Comparison of ENCODE assay signal across 13 mouse cellular contexts in genomic region chr3:128222344-128222743, GRCm38 (mm10).
DNase-seq lines count a peak whose midpoint lies in the region; ATAC-seq lines count a peak whose summit lies in the region.
"Had no signal": no experiment of that assay in that cellular context is flagged by ENCODE, and none has a peak within 500 bp of the region (broad histone marks: within the 10 kb centered on the region; RNA-seq: fewer than 3 reads in every experiment).

No protein-coding gene starts in this region.

- H3K9ac ChIP-seq in embryonic facial prominence, embryonic 11.5 days (replicated peaks; ENCODE audit: low read length) = no peak overlapping the region

- no peaks in the 10 kb centered on the region for H3K4me1 ChIP-seq in embryonic facial prominence, embryonic 11.5 days (ENCODE audit: control insufficient read depth, insufficient read depth, low read length)

- H3K36me3 ChIP-seq in embryonic facial prominence, embryonic 11.5 days (replicated peaks; ENCODE audit: control insufficient read depth, insufficient read depth, low read depth, low read length) = no peaks in the 10 kb centered on the region

- 41% methylated on average over 12 of the region's 12 CpGs for WGBS in embryonic facial prominence, embryonic 11.5 days

- no peak overlapping the region for H3K4me2 ChIP-seq in embryonic facial prominence, embryonic 11.5 days (ENCODE audit: low read depth, low read length)

- no peak for ATAC-seq in embryonic facial prominence, embryonic 11.5 days (replicated peaks; ENCODE audit: insufficient number of reproducible peaks, low FRiP score, low TSS enrichment, low read depth)
- ATAC-seq: CD4-positive, CD25-positive, alpha-beta regulatory T cell, adult 4 months had no signal

- no peaks in the 10 kb centered on the region for H3K9me3 ChIP-seq in embryonic facial prominence, embryonic 11.5 days (replicated peaks; ENCODE audit: control insufficient read depth, low read length)

- H3K27me3 ChIP-seq in embryonic facial prominence, embryonic 11.5 days (ENCODE audit: control insufficient read depth, insufficient read depth, low read length) = no peaks in the 10 kb centered on the region

- no peak overlapping the region for H3K27ac ChIP-seq in embryonic facial prominence, embryonic 11.5 days (replicated peaks; ENCODE audit: low read depth, low read length)

- H3K4me3 ChIP-seq in embryonic facial prominence, embryonic 11.5 days (ENCODE audit: low read depth, low read length) = no peak overlapping the region

- peak; percentile 36 for DNase-seq in kidney, adult 9 months
- DNase-seq in kidney, postnatal 10 days = no peak
- DNase-seq in embryonic facial prominence, embryonic 11.5 days (ENCODE audit: low spot score) = peak; percentile 26
- DNase-seq in mesoderm, embryonic 11.5 days (ENCODE audit: low read depth, low spot score) = peak; percentile 44
- peak; percentile 71 for DNase-seq in retina, embryonic 14.5 days (ENCODE audit: low spot score)
- DNase-seq in urinary bladder, postnatal 14 days (ENCODE audit: low spot score) = no peak
- no peak for DNase-seq in frontal cortex, postnatal 14 days (ENCODE audit: low spot score in 2 of 2)
- DNase-seq in lung, postnatal 36 days = no peak
- DNase-seq: adrenal gland, postnatal 10 days; heart, postnatal 14 days; lung, adult 18-20 months; right cerebral cortex, adult 18-20 months had no signal

Comparison
In these comparisons a context has a peak if more than half of its experiments do, and no peak if none do; other contexts are left out.
1. DNase-seq: peak in kidney, adult 9 months (single experiment), embryonic facial prominence, embryonic 11.5 days (single experiment), mesoderm, embryonic 11.5 days (single experiment) and retina, embryonic 14.5 days (single experiment); none in kidney, postnatal 10 days (single experiment), urinary bladder, postnatal 14 days (single experiment), frontal cortex, postnatal 14 days (0 of 2) and lung, postnatal 36 days (single experiment).